Mouse (Mus musculus): ENCODE measurements around the gene Gm8994.
"Not testable (repeated sequence)": the region's sequence is repeated elsewhere in the genome, so short reads cannot be mapped to it uniquely, and the experiment has no call there.

The Gm8994 gene

GRCm38 (mm10) chr6:136327239-136327638 is at the start of gene Gm8994:
TSS of gene Gm8994 (plus strand) at chr6:136327539.
- in situ Hi-C loops (cut with MboI, MseI): not testable (repeated sequence)

- in situ Hi-C loops (cut with MboI, MseI): no loop called here
These were observed 49.7 kb upstream of the Gm8994 start for GRCm38 (mm10) chr6:136277685-136278084.

DNA sequence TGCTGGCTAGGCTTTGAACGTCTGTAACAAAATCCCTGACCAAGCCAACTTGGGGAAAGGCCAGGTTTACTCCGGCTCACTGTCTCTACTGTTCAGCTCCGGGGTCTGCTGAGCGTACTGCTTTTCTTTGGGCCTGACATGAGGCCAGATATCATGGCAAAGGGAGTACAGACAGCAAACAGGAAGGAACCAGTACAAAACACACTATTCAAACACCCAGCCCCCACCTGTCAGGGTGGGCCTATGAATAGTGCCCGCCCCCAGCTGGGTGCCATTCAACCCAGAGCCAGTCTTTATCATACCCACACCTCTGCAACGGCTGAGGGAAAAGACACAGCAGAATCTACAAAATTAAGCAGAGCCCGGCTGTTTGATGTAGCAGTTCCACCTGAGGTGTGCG is 42.8 kb upstream of the Gm8994 start:
- in situ Hi-C loops (cut with MboI, MseI): no loop called here

GRCm38 (mm10) chr6:136286180-136286579 is 41.2 kb upstream of the Gm8994 start:
- in situ Hi-C loops (cut with MboI, MseI): no loop called here

DNA sequence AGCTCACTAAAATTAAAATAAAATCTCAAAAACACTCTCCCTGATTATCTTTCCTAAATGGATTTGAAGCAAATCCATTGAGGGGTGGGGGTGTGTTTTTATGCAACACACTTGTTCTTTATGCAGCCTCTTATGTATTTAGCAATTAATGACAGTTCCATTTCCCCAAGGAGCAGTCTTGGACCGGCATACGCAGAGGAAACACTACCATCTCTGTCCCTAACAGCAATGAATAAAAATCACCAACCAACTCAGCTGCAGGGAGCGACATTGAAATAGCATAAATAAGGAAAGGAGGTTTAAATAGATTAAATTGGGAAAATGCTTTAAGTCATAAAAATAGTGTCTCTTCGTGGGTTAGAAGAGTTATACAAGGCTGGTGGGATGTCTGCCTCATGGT is 40.8 kb upstream of the Gm8994 start:
- in situ Hi-C loops (cut with MboI, MseI): no loop called here

DNA sequence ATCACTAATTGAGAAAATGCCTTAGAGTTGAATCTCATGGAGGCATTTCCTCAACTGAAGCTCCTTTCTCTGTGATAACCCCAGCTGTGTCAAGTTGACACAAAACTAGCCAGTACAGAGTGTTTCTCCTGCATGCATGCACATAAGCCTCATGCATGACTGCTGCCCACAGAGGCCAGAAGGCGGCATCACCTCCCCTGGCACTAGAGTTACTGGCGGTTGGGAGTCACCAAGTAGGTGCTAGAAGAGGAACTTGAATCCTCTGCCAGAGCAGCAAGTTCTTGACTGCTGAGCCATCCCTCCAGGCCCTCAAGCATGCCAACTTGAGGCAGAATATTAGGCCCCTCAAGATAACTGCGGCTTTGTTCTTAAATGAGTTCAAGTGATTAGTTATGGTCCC is 35.9 kb upstream of the Gm8994 start:
- in situ Hi-C loops (cut with MboI, MseI): no loop called here

- in situ Hi-C loops (cut with MboI, MseI): no loop called here
These were observed 35.2 kb upstream of the Gm8994 start for GRCm38 (mm10) chr6:136291951-136292714.

DNA sequence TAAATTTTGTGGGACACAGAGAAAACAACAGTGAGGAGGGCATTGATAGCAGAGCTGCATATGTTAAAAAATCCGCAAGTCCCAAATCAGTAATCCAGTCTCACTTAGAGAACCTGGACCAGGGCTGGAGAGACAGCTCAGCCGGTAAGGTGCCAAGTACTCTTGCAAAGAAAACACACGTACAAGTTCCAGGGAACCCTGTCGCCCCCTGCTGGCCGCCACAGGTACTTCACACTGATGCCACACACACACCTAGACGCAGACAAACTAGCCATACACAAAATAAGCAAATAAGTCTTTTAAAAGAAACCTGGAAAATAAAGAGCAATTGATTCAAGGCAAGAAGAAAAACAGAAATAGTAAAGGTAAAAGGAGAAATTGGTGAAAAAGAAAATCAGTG is 33.6 kb upstream of the Gm8994 start:
- in situ Hi-C loops (cut with MboI, MseI): no loop called here

DNA sequence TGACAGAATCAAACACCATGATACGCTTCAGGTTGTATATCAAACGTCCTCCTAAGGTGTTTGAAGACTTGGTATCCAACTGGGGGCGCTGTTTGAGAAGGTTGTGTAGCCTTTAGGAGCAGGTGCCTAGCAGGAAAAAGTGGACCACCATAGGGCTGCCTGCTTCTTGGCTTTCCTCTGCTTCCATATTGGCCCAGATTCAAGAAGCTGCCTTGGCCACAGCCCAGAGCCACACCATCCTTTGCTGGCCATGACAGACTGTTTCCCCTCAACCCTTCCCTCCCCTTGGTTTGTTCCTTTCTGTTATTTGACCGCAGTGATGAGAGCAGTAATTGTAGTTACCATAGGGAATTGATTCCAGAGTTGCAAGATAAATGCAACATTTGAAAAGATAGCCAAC is 31.5 kb upstream of the Gm8994 start:
- in situ Hi-C loops (cut with MboI, MseI): no loop called here

DNA sequence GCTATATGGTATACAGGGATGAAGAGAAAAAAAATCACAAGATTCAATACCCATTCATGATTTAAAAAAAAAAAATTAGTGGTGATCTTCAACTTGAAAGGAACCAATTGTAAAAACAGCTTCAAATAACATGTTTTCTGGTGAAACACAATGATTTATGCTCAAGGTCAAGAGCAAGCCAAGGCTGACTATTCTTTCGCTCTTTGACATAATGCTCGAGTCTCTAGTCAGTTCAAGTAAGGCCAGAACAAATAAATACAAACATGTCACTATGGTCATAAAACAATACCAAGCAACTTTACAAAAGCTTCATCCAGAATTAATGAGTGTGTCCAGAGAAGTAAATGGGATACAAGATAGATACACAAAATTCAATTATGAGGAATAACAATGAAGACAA is 31.1 kb upstream of the Gm8994 start:
- in situ Hi-C loops (cut with MboI, MseI): no loop called here

DNA sequence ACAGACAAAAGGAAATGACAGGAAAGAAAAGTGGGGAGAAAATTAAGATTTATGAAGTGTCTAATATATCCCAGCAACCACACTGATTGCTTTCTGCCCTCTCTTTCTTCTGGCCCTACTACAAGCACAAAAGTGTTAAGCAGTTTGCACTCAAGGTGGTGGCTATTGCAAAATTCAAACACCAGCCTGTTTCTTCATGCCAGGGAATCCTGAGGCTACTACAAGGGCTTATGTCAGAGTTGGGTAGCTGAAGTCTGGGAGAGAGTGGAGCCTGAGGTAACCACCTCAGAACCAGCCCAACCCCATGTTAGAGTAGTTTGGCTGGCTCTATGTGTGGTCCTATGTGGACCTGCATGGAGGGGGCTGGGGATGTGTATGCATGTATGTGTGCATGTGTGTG is 23.8 kb upstream of the Gm8994 start:
- in situ Hi-C loops (cut with MboI, MseI): no loop called here

- in situ Hi-C loops (cut with MboI, MseI): no loop called here
These were observed 22.9 kb upstream of the Gm8994 start for GRCm38 (mm10) chr6:136304369-136304988.

DNA sequence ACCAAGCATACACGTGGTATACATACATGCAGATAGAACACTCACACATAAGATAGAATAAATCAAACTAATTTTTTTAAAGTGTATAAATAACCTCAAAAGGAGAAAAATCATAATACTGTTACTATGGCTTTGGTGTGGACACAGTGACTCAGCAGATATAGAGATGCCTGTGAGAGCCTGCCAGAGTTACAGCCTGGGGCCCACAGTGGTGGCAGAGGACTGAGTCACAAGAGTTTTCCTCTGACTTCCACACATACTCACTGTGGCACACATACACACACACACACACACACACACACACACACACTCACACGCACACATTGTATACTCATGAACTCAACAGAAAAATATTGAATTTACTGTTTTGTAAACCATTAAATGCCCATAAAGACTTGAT is 17.9 kb upstream of the Gm8994 start:
- in situ Hi-C loops (cut with MboI, MseI): no loop called here

GRCm38 (mm10) chr6:136328416-136328815 is 1.1 kb downstream of the Gm8994 start:
- in situ Hi-C loops (cut with MboI, MseI): not testable (repeated sequence)

DNA sequence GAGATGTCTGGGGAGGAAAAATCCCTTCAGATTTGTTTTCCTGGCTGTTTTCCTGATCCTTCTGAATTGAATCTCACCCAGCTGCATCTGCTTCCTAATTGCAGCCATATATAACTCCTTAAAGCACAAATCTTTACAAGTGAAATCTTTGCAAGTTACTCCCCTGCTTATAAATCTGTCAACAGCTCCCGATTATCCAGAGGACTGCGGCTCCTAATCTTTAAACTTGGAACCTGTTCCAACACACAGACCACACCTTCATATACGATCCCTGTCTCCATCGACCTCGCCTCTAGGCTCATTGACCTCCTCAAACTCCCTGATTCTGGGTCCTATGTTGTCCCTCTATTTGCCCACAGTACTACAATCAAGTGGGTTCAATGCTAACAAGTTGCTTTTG is 13.3 kb downstream of the Gm8994 start:
- in situ Hi-C loops (cut with MboI, MseI): no loop called here

- in situ Hi-C loops (cut with MboI, MseI): no loop called here
These were observed 13.8 kb downstream of the Gm8994 start for GRCm38 (mm10) chr6:136341093-136341492.

DNA sequence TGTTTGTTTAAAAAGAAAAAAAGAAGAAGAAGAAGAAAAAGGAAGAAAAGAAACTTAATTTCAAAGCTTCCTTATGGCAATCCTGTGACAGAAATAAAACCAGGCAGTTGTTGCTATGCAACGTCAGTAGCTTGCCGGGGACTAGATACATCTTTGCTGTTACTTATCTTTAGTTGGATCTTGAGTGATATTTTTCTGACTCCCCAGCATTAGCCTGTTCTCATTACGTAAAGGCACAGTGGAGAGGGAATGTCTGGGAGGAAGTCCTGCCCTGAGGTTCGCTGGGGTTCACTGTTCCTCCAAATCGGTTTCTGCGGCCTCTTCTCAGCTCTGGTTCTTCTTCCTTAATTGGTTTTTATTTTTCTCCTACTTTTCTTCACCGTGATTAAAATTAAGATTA is 16.5 kb downstream of the Gm8994 start:
- in situ Hi-C loops (cut with MboI, MseI): no loop called here

DNA sequence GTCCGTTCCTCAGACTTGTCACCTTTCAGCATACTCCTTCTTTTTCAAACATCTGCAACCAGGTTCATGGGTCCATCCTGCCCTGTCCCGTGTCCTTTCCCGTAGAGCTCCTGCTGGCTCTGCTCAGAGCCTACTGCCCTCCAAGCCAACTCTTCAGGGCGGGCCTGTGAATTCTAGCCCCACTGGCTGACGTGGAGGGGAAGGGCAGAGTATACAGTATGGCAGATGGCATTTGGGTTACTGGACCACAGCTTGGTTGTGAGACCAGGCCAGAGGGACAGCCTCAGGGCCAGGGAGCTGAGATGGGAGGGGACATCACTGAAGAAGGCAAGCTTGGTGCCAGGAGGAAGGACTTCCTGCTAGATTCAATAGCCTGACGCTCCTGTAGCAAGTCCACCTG is 17.7 kb downstream of the Gm8994 start:
- in situ Hi-C loops (cut with MboI, MseI): no loop called here

DNA sequence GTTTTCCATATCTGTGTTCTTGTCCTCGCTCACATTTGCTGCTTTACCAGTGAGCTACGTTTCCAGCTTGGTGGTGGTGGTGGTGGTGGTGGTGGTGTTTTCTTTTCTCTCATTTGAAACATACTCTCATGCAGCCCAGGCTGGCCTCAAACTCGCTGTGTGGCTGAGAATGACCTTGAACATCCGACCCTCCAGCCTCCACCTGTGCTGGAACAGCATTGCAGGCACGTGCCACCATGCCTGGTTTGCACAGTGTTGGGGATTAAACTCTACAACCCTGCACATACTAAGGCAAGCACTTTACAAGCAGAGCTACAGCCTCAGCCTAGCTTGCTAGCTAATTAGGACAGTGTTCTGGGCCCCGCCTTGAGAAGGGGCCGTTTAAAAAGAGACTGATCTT is 18.3 kb downstream of the Gm8994 start:
- in situ Hi-C loops (cut with MboI, MseI): no loop called here

DNA sequence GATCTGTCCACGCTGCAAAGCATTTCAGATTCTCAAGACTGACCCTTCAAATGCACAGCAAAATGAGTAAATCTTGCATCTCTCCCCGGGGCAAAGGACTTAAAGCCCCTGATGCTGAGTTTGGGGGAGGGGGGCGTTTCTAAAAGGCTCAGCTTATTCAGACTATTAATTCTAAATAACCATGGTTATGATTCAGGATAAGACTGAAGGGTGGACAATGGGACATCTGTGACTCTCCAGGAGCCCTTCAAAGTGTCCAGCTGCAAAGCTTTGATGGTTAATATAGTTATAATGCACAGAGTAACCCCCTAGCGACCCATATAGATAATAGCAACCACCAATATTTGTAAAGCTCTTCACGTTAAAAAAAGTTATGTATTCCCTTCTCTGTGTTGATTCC is 19.7 kb downstream of the Gm8994 start:
- in situ Hi-C loops (cut with MboI, MseI): no loop called here

- in situ Hi-C loops (cut with MboI, MseI): no loop called here
These were observed 20.3 kb downstream of the Gm8994 start for GRCm38 (mm10) chr6:136347631-136348030.

GRCm38 (mm10) chr6:136353399-136354184 is 26.3 kb downstream of the Gm8994 start:
- in situ Hi-C loops (cut with MboI, MseI): loop anchor here (10.0 kb wide), 1 partner anchor 1321 kb away; no protein-coding TSS in a partner anchor

- in situ Hi-C loops (cut with MboI, MseI): loop anchor here (10.0 kb wide), 1 partner anchor 1316 kb away; no protein-coding TSS in a partner anchor
These were observed 31.1 kb downstream of the Gm8994 start for GRCm38 (mm10) chr6:136358471-136358870.
